ENCODE assay signal across 10 mouse cellular contexts in the genomic region with DNA sequence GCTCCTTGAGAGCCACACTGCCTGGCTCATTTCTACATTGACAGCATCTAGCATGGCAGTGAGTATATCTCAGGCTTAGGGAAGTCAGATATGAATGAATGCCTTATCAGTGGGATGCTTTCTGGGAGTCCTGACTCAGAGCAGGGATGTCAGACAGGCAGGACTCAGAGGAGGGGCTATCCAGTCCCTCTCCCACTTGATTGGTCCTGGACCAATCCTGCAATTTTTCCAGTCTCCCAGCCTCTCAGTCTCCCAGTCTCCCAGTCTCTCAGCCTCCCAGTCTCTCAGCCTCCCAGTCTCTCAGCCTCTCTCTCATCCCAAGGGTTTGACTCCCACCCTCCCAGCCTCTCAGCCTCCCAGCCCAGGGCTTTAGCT.
DNase-seq lines count a peak whose midpoint lies in the region; ATAC-seq and TF ChIP-seq lines count a peak whose summit lies in the region.
"Had no signal": no experiment of that assay in that cellular context is flagged by ENCODE, and none has a peak within 500 bp of the region (broad histone marks: within the 10 kb centered on the region; RNA-seq: fewer than 3 reads in every experiment).

No protein-coding gene starts in this region.

- no peak for TF ChIP-seq EP300 in heart, adult 2 months (IDR thresholded peaks at IDR 0.05; ENCODE audit: insufficient read depth, low read depth, low read length)

- peaks cover 14% of the 10 kb centered on the region; the same call in 1 of the 2 replicates for H3K27me3 ChIP-seq in heart, embryonic 12.5 days (replicated peaks)
- no peaks in the 10 kb centered on the region for H3K27me3 ChIP-seq in heart, adult 2 months (ENCODE audit: control insufficient read depth, insufficient read depth, low read length)
- H3K27me3 ChIP-seq in neural tube, embryonic 13.5 days, result no peaks in the 10 kb centered on the region
- H3K27me3 ChIP-seq in intestine, embryonic 15.5 days (replicated peaks), result no peaks in the 10 kb centered on the region
- H3K27me3 ChIP-seq: liver, embryonic 15.5 days had no signal

- no peaks in the 10 kb centered on the region for H3K79me2 ChIP-seq in heart, adult 2 months (replicated peaks; ENCODE audit: control insufficient read depth, insufficient read depth, low read length)

- no peak overlapping the region for H3K4me3 ChIP-seq in heart, embryonic 12.5 days
- H3K4me3 ChIP-seq in heart, adult 2 months, result no peak overlapping the region
- no peak overlapping the region for H3K4me3 ChIP-seq in neural tube, embryonic 13.5 days
- no peak overlapping the region for H3K4me3 ChIP-seq in intestine, embryonic 15.5 days (replicated peaks)
- H3K4me3 ChIP-seq: liver, embryonic 15.5 days had no signal

- H3K4me1 ChIP-seq in heart, embryonic 12.5 days (replicated peaks), result peaks cover 6% of the 10 kb centered on the region; the same call in 1 of the 2 replicates
- no peaks in the 10 kb centered on the region for H3K4me1 ChIP-seq in heart, adult 2 months (ENCODE audit: control insufficient read depth, insufficient read depth, low read length)
- peaks cover 34% of the 10 kb centered on the region for H3K4me1 ChIP-seq in neural tube, embryonic 13.5 days (replicated peaks)
- H3K4me1 ChIP-seq in intestine, embryonic 15.5 days (replicated peaks), result no peaks in the 10 kb centered on the region
- H3K4me1 ChIP-seq: liver, embryonic 15.5 days had no signal

- H3K36me3 ChIP-seq in heart, embryonic 12.5 days, result no peaks in the 10 kb centered on the region
- H3K36me3 ChIP-seq in heart, adult 2 months (ENCODE audit: control insufficient read depth, insufficient read depth, low read length), result no peaks in the 10 kb centered on the region
- no peaks in the 10 kb centered on the region for H3K36me3 ChIP-seq in neural tube, embryonic 13.5 days
- H3K36me3 ChIP-seq in intestine, embryonic 15.5 days, result no peaks in the 10 kb centered on the region
- H3K36me3 ChIP-seq: liver, embryonic 15.5 days had no signal

- no peak for TF ChIP-seq CTCF in heart, adult 2 months (IDR thresholded peaks at IDR 0.05)

- H3K9ac ChIP-seq in heart, embryonic 12.5 days, result no peak overlapping the region
- H3K9ac ChIP-seq in heart, adult 2 months (ENCODE audit: low read depth, low read length), result no peak overlapping the region
- H3K9ac ChIP-seq in neural tube, embryonic 13.5 days, result no peak overlapping the region
- H3K9ac ChIP-seq in intestine, embryonic 15.5 days, result no peak overlapping the region
- H3K9ac ChIP-seq: liver, embryonic 15.5 days had no signal

- no peaks in the 10 kb centered on the region for H3K9me3 ChIP-seq in heart, embryonic 12.5 days (replicated peaks)
- H3K9me3 ChIP-seq in neural tube, embryonic 13.5 days, result no peaks in the 10 kb centered on the region
- no peaks in the 10 kb centered on the region for H3K9me3 ChIP-seq in intestine, embryonic 15.5 days
- H3K9me3 ChIP-seq: liver, embryonic 15.5 days had no signal

- no peak overlapping the region for H3K27ac ChIP-seq in heart, embryonic 12.5 days (ENCODE audit: poor library complexity, severe bottlenecking)
- H3K27ac ChIP-seq in heart, adult 2 months, result no peak overlapping the region
- H3K27ac ChIP-seq in neural tube, embryonic 13.5 days (replicated peaks), result 0 out of 2 replicates have a peak overlapping the region, but pooled peaks have one; percentile 64
- H3K27ac ChIP-seq in intestine, embryonic 15.5 days, result 0 out of 2 replicates have a peak overlapping the region, but pooled peaks have one; percentile 13
- H3K27ac ChIP-seq: liver, embryonic 15.5 days had no signal

- no peak overlapping the region for H3K4me2 ChIP-seq in heart, embryonic 12.5 days
- H3K4me2 ChIP-seq in neural tube, embryonic 13.5 days, result no peak overlapping the region
- H3K4me2 ChIP-seq in intestine, embryonic 15.5 days (replicated peaks), result no peak overlapping the region
- H3K4me2 ChIP-seq: liver, embryonic 15.5 days had no signal

- no peak for TF ChIP-seq POLR2A in heart, adult 2 months (IDR thresholded peaks at IDR 0.05; ENCODE audit: insufficient read depth, low read depth, low read length)

- no peak for DNase-seq in heart, adult 2 months
- no peak for DNase-seq in neural tube, embryonic 10.5 days (ENCODE audit: extremely low spot score, low spot score)
- DNase-seq in adrenal gland, adult (ENCODE audit: inconsistent age in 2 of 2, low spot score in 1 of 2), result no peak
- no peak for DNase-seq in cerebellum, adult 9-11 months

- 0 out of 2 replicates have a peak, but pooled peaks have one; percentile 12 for ATAC-seq in heart, embryonic 12.5 days (ENCODE audit: insufficient number of reproducible peaks, low FRiP score)
- ATAC-seq in neural tube, embryonic 13.5 days (ENCODE audit: low read depth), result no peak
- ATAC-seq in intestine, embryonic 15.5 days, result no peak
- ATAC-seq in monocyte, adult 5-6 weeks (replicated peaks; ENCODE audit: insufficient number of reproducible peaks, low FRiP score, low TSS enrichment, poor library complexity, severe bottlenecking), result no peak
- ATAC-seq: activated CD4-positive, CD25-positive, alpha-beta regulatory T cell, adult 4 months had no signal

- intact Hi-C loops in heart, adult 2 months (cut with DNase I), result no loop called here

Comparison
In these comparisons a context has a peak if more than half of its experiments do, and no peak if none do; other contexts are left out.
1. H3K27ac ChIP-seq: peak in neural tube, embryonic 13.5 days (single experiment) and intestine, embryonic 15.5 days (single experiment); none in heart, embryonic 12.5 days (single experiment) and heart, adult 2 months (single experiment).